Mouse (Mus musculus): ENCODE results near the gene AF366264.
A peak's percentile ranks its signal among the peaks of the same experiment; 100 is the strongest.
"Not testable (repeated sequence)": the region's sequence is repeated elsewhere in the genome, so short reads cannot be mapped to it uniquely, and the experiment has no call there.

AF366264 gene

DNA sequence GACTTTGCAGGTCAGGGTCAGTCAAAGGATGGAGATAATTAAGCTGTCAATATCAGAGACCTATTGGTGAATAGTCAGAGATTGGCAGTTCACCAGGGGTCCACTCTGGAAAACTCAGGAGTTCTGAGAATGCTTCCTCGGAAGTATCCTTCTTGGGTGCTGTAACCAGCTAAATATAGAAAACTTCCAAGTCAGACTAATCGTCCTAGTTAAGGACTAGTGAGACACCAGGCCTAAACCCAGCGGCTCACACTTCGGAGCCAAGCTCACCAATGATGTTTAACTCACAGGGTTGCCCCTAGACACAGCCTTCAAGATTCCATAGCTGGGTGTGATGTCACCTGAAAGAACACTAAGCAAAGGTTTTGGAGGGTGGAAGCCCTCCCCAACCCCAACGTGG lies at the start of gene AF366264:
Gene AF366264, minus strand, starts transcription at position 101 of the 400 bp plus-strand sequence.
- not testable (repeated sequence) for DNase-seq (ENCODE audit: extremely low read depth, low read depth)

DNA sequence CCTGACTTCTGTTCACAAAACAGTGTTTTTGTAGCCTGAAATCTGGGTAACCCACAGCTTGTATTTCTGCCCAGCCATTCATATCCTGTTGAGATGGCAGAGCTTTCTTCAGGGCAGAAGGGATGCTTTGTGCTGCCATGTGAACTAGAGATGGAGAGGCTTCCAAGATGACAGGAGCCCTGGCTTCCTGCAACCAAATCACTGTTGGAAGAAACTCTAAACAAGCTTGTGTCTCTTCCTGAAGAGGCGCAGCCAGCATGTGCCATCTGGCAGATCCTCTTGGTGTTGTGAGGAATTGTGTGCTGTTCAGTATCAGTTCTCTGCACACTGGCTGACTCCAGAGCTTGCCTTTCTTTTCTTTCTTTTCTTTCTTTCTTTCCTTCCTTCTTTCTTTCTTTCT lies 5.1 kb upstream of the AF366264 start:
- not testable (repeated sequence) for DNase-seq (ENCODE audit: extremely low read depth, low read depth)

- no peak for DNase-seq (ENCODE audit: extremely low read depth, low read depth)
Observed at GRCm38 (mm10) chr8:13828598-13829172, 9.5 kb downstream of the AF366264 start.

GRCm38 (mm10) chr8:13799566-13799965 lies 38.6 kb downstream of the AF366264 start:
- DNase-seq (ENCODE audit: extremely low read depth, low read depth): peak; percentile 36

GRCm38 (mm10) chr8:13797676-13798075 lies 40.5 kb downstream of the AF366264 start:
- no peak for DNase-seq (ENCODE audit: extremely low read depth, low read depth)

- DNase-seq (ENCODE audit: extremely low read depth, low read depth): no peak
Observed at GRCm38 (mm10) chr8:13793746-13794101, 44.5 kb downstream of the AF366264 start.

DNA sequence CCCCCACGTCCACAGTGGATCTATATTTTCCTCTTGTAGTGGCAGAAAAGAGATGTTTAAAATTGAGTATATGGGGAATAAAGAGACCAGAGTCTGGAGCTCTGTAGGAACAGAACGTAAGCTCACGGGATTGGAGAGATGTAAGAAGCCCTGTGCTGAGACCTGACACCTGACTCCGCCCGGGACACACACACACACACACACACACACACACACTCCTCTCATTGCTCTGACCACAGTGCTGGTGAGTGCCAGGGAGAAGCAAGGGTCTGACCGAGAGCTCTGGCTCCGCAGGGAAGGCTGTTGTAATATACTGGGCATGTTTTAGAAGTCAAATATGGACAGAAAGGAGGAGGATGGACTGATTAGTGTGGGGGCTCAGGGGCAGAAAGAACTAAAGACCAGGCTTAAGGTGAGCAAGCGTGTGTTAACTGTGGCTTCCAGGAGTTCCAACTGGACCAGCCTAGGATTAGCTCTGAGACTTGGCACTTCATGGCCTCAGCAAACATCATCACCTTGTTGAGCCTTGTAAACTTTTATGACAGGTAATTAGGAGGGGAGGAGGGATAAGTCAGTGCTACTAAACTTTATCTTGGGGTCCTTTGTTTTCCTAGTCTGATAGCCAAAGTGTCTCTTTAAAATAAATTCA lies 45.0 kb downstream of the AF366264 start:
- DNase-seq (ENCODE audit: extremely low read depth, low read depth): no peak

GRCm38 (mm10) chr8:13789606-13790005 lies 48.6 kb downstream of the AF366264 start:
- no peak for DNase-seq (ENCODE audit: extremely low read depth, low read depth)

- DNase-seq (ENCODE audit: extremely low read depth, low read depth): peak; percentile 67
Observed at GRCm38 (mm10) chr8:13785764-13786299, 52.4 kb downstream of the AF366264 start.

- DNase-seq (ENCODE audit: extremely low read depth, low read depth): peak; percentile 67
Observed at GRCm38 (mm10) chr8:13785250-13785763, 52.9 kb downstream of the AF366264 start, which contains the start of gene Upf3a. Gene Upf3a, plus strand, starts transcription at chr8:13785615.

All from MEL-GATA-1-ER (cell line).